Mouse (Mus musculus) small intestine, adult 2 months (tissue): Measurements from ENCODE around the gene Acod1. TPM values are rescaled to one million over a fixed set of nuclear protein-coding genes. Genes with fewer than 3 reads are reported as not detected.

Source experiments
- H3K27ac ChIP-seq: fragments of 200-500 bp; 2 replicates; pipeline ENCODE4 v1.5.1; 2012; ENCODE audit warnings: low read depth, low read length, control low read depth, inconsistent platforms; ENCODE audit not compliant: insufficient read depth
- H3K27me3 ChIP-seq: fragments of 200-500 bp; 2 replicates; pipeline ENCODE4 v1.6.1; 2012; ENCODE audit warnings: mild to moderate bottlenecking, moderate library complexity, low read length, inconsistent platforms; ENCODE audit not compliant: control insufficient read depth, insufficient read depth
- H3K36me3 ChIP-seq: fragments of 200-500 bp; 2 replicates; pipeline ENCODE4 v1.6.1; 2012; ENCODE audit warnings: mild to moderate bottlenecking, low read length, control low read depth, inconsistent platforms; ENCODE audit not compliant: control insufficient read depth, insufficient read depth
- H3K4me1 ChIP-seq: fragments of 200-500 bp; 2 replicates; pipeline ENCODE4 v1.6.1; 2012; ENCODE audit warnings: low read length, inconsistent platforms, mixed read lengths; ENCODE audit not compliant: control insufficient read depth, insufficient read depth, insufficient read length
- H3K4me3 ChIP-seq: fragments of 200-500 bp; 2 replicates; pipeline ENCODE4 v1.5.1; 2012; ENCODE audit warnings: low read depth, mild to moderate bottlenecking, control low read depth, inconsistent platforms, low read length, moderate library complexity
- CTCF ChIP-seq: fragments of 200-500 bp; IDR thresholded peaks from 2 replicates; pipeline ENCODE4 v1.5.1; 2012; ENCODE audit warnings: low read depth, mild to moderate bottlenecking, control low read depth, inconsistent platforms, low read length, moderate library complexity, mixed read lengths; ENCODE audit not compliant: insufficient replicate concordance, insufficient read length; ENCODE audit errors: extremely low read depth
- POLR2A ChIP-seq: fragments of 200-500 bp; IDR thresholded peaks from 2 replicates; pipeline ENCODE4 v1.6.1; 2012; ENCODE audit warnings: low read depth, mild to moderate bottlenecking, control low read depth, inconsistent platforms, low read length, moderate library complexity
- WGBS: fragments of 180-500 bp; shearing (Covaris S2); methylation state at CpG from one replicate; pipeline ENCODE4 v1.1.7; 2018; 5-methylcytosine and 5-hydroxymethylcytosine counted together
- polyA plus RNA-seq: library from polyadenylated mRNA; depleted of rRNA; stranded (reverse); fragments of >200 nt; gene quantifications from 2 replicates; pipeline ENCODE4 v1.2.3, GENCODE M21; 2012

Gene Acod1
- polyA plus RNA-seq, 1 experiment: 0.22 TPM

- WGBS: 44% methylated on average over 1 of the region's 1 CpGs
- TF ChIP-seq POLR2A (no peak), CTCF (no peak)
- Histone ChIP-seq H3K4me3 (no peak overlapping the region), H3K36me3 (no peaks in the 10 kb centered on the region), H3K27ac (no peak overlapping the region), H3K4me1 (no peaks in the 10 kb centered on the region), H3K27me3 (no peaks in the 10 kb centered on the region)
Measured at GRCm38 (mm10) chr14:103058998-103059397, 12.2 kb downstream of the Acod1 start.

DNA sequence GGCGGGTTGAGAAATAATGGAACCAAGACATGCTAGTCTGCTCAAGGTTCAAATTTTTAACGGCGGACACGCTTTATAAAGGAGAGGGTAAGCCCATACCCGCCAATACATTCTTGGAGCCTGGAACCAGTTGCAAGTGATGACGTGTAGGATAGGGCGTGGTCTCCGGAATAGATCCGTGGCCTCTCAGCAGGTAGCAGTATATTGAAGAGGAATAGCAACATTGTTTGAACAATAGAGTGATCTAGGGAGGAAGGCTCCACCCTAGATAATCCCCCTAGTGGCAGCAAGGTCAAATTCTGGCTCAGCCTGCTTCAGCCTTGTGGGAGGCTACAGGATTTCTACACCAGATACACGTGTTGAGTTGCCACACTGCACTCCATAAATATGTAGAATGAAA is 12.7 kb downstream of the Acod1 start:
- 74% methylated on average over 10 of the region's 10 CpGs for WGBS
- Histone ChIP-seq H3K27me3 (no peaks in the 10 kb centered on the region), H3K4me3 (no peak overlapping the region), H3K27ac (no peak overlapping the region), H3K36me3 (no peaks in the 10 kb centered on the region), H3K4me1 (no peaks in the 10 kb centered on the region)
- TF ChIP-seq CTCF: no peak

DNA sequence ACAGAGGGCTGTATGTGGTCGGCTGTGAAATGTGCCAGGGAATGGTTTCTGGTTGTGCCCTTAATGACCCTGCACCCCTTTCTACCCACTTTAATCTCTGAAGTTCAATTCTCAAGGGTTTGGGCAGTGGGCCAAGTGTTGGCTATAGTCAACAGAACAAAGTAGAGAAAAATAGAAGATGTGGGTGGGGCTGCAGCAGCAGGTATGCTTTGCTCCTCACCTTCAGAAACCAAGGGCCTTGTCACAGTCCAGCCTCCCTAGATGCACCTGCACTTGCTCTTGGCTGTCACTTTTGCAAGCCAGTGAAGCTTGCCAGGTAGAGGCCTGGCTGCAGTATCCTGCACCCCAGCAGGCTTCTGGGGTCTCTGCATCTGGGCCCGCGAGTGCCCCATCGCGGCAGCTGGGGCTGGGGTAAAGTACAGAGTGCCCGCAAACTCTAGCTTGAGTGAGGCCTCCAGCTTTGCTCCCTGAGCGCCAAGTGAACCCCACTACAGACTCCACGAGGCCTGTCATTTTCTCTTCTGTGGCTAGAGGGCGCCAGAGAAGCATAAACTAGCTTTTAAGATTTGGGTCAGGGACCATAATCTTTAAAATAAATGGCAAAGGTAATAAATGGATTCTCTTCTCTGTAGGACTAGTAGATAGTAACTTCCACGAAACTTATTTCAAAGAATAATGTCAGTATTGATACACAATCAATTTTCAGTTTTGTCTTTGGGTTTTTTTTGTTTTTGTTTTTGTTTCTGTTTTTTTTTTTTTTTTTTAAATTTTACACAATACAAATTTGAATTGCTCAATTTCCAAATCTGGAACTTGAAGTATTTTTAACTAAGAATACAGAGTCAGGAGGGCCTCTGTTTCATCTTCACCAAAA is 18.8 kb downstream of the Acod1 start:
- H3K27ac ChIP-seq: no peak overlapping the region
- 4% methylated on average over 10 of the region's 10 CpGs for WGBS
- H3K4me1 ChIP-seq: peaks cover 5% of the 10 kb centered on the region
- H3K36me3 ChIP-seq: no peaks in the 10 kb centered on the region
- TF ChIP-seq POLR2A: no peak
- peak; percentile 68; the same call in 1 of the 2 replicates for TF ChIP-seq CTCF
- no peak overlapping the region for H3K4me3 ChIP-seq
- H3K27me3 ChIP-seq: no peaks in the 10 kb centered on the region

DNA sequence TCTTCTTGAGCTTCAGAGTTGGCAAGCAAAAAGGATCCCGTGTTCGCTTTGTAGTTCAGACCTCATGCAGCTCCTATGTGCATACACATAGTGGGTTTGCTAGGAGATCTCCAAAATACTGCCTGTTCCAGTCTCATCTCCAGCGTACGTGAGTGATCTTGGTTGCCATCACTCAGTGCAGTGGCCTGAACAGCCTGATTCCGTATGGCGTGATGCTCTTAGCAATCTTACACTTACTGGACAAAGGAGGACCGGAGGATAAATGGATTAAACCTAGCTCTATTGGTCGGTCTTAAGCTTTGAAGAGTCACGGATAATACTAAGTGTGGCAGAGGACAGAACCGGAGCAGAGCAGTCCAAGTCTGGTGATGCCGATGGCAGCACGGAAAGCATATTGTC is 22.7 kb downstream of the Acod1 start:
- 12% methylated on average over 12 of the region's 12 CpGs for WGBS
- Histone ChIP-seq H3K36me3 (peaks cover 15% of the 10 kb centered on the region; the same call in 1 of the 2 replicates), H3K27ac (peak overlapping the region; percentile 89), H3K4me3 (peak overlapping the region; percentile 71), H3K4me1 (peaks cover 5% of the 10 kb centered on the region), H3K27me3 (no peaks in the 10 kb centered on the region)
- no peak for TF ChIP-seq POLR2A
- no peak for TF ChIP-seq CTCF

GRCm38 (mm10) chr14:103069864-103070611 is 23.3 kb downstream of the Acod1 start, which contains the start of gene Cln5:
TSS of gene Cln5 (plus strand) at chr14:103070216.
- Histone ChIP-seq H3K36me3 (peaks cover 17% of the 10 kb centered on the region; the same call in 1 of the 2 replicates), H3K27ac (peak within 1 kb of the TSS; percentile 89), H3K27me3 (no peaks in the 10 kb centered on the region), H3K4me3 (peak within 1 kb of the TSS; percentile 71), H3K4me1 (peaks cover 5% of the 10 kb centered on the region)
- under 1% methylated on average over 65 of the region's 65 CpGs for WGBS
- TF ChIP-seq CTCF: peak; percentile 54; the same call in 1 of the 2 replicates
- TF ChIP-seq POLR2A: peak; percentile 79

GRCm38 (mm10) chr14:103070790-103071189 is 24.0 kb downstream of the Acod1 start:
- Histone ChIP-seq H3K27ac (peak overlapping the region; percentile 72), H3K4me1 (0 out of 2 replicates have a peak, but pooled peaks cover 3% of the 10 kb centered on the region), H3K27me3 (no peaks in the 10 kb centered on the region), H3K4me3 (peak overlapping the region; percentile 71), H3K36me3 (peaks cover 20% of the 10 kb centered on the region; the same call in 1 of the 2 replicates)
- WGBS: 1% methylated on average over 10 of the region's 10 CpGs
- TF ChIP-seq CTCF (no peak), POLR2A (no peak)

GRCm38 (mm10) chr14:103071471-103071870 is 24.7 kb downstream of the Acod1 start:
- no peak overlapping the region for H3K27ac ChIP-seq
- no peak overlapping the region for H3K4me3 ChIP-seq
- H3K36me3 ChIP-seq: peaks cover 22% of the 10 kb centered on the region; the same call in 1 of the 2 replicates
- 88% methylated on average over 12 of the region's 12 CpGs for WGBS
- no peaks in the 10 kb centered on the region for H3K27me3 ChIP-seq
- H3K4me1 ChIP-seq: 0 out of 2 replicates have a peak, but pooled peaks cover 3% of the 10 kb centered on the region
- TF ChIP-seq CTCF (no peak), POLR2A (no peak)
